Mouse (Mus musculus): ENCODE results near the gene Kcnmb2. TPM values are rescaled to one million over a fixed set of nuclear protein-coding genes. Genes with fewer than 3 reads are reported as not detected.

The Kcnmb2 gene
- polyA plus RNA-seq, 1 experiment from 2014 or later, result 5.6 TPM

GRCm38 (mm10) chr3:31982444-31982843, 80.1 kb downstream of the Kcnmb2 start:
- Histone ChIP-seq H3K36me3 (ENCODE audit: control insufficient read depth, insufficient read depth) (no peaks in the 10 kb centered on the region), H3K4me2 (ENCODE audit: low read length) (no peak overlapping the region), H3K27ac (ENCODE audit: low read length) (no peak overlapping the region), H3K4me1 (replicated peaks; ENCODE audit: control insufficient read depth, insufficient read depth, low read length) (peaks cover 6% of the 10 kb centered on the region), H3K27me3 (replicated peaks; ENCODE audit: control insufficient read depth, insufficient read depth, low read length) (no peaks in the 10 kb centered on the region), H3K9ac (replicated peaks; ENCODE audit: low read depth, low read length) (no peak overlapping the region), H3K9me3 (ENCODE audit: control insufficient read depth, low read length) (no peaks in the 10 kb centered on the region), H3K4me3 (replicated peaks; ENCODE audit: low read length) (no peak overlapping the region)
- peak; percentile 71; the same call in 1 of the 2 replicates for ATAC-seq
- 33% methylated on average over 5 of the region's 5 CpGs for WGBS

DNA sequence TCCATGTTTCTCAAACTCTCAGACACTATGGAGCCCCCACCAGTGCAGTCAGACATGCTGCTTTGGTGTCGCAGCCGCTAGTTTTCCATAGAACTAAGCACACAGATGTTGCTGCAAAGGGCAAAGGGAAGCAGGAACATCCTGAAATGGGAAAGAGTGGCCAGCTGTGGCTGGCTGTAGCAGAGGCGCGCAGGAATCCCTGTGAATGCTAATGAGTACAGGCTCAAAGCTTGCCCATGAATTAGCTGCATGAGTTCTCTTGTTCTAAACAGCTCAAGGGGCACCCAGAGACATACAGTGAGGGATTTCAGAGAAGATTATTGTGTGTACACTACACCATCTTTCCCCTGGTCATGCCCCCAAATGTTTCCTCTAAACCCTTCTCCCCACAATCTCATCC, 82.8 kb downstream of the Kcnmb2 start:
- WGBS, result 65% methylated on average over 4 of the region's 4 CpGs
- Histone ChIP-seq H3K36me3 (ENCODE audit: control insufficient read depth, insufficient read depth) (no peaks in the 10 kb centered on the region), H3K9ac (replicated peaks; ENCODE audit: low read depth, low read length) (no peak overlapping the region), H3K27me3 (replicated peaks; ENCODE audit: control insufficient read depth, insufficient read depth, low read length) (no peaks in the 10 kb centered on the region), H3K9me3 (ENCODE audit: control insufficient read depth, low read length) (no peaks in the 10 kb centered on the region), H3K4me3 (replicated peaks; ENCODE audit: low read length) (no peak overlapping the region), H3K4me2 (ENCODE audit: low read length) (no peak overlapping the region), H3K27ac (ENCODE audit: low read length) (no peak overlapping the region), H3K4me1 (replicated peaks; ENCODE audit: control insufficient read depth, insufficient read depth, low read length) (peaks cover 6% of the 10 kb centered on the region)
- ATAC-seq, result peak; percentile 12; the same call in 1 of the 2 replicates

- H3K36me3 ChIP-seq (ENCODE audit: control insufficient read depth, insufficient read depth), result no peaks in the 10 kb centered on the region
- no peak overlapping the region for H3K9ac ChIP-seq (replicated peaks; ENCODE audit: low read depth, low read length)
- no peak overlapping the region for H3K4me3 ChIP-seq (replicated peaks; ENCODE audit: low read length)
- ATAC-seq, result no peak
- H3K4me2 ChIP-seq (ENCODE audit: low read length), result no peak overlapping the region
- H3K27ac ChIP-seq (ENCODE audit: low read length), result no peak overlapping the region
- 83% methylated on average over 5 of the region's 5 CpGs for WGBS
- no peaks in the 10 kb centered on the region for H3K27me3 ChIP-seq (replicated peaks; ENCODE audit: control insufficient read depth, insufficient read depth, low read length)
- no peaks in the 10 kb centered on the region for H3K9me3 ChIP-seq (ENCODE audit: control insufficient read depth, low read length)
- H3K4me1 ChIP-seq (replicated peaks; ENCODE audit: control insufficient read depth, insufficient read depth, low read length), result no peaks in the 10 kb centered on the region
These were observed 89.3 kb downstream of the Kcnmb2 start for GRCm38 (mm10) chr3:31991526-31992045.

- 92% methylated on average over 5 of the region's 5 CpGs for WGBS
- Histone ChIP-seq H3K27me3 (replicated peaks; ENCODE audit: control insufficient read depth, insufficient read depth, low read length) (no peaks in the 10 kb centered on the region), H3K4me1 (replicated peaks; ENCODE audit: control insufficient read depth, insufficient read depth, low read length) (no peaks in the 10 kb centered on the region), H3K9ac (replicated peaks; ENCODE audit: low read depth, low read length) (no peak overlapping the region), H3K4me3 (replicated peaks; ENCODE audit: low read length) (no peak overlapping the region), H3K27ac (ENCODE audit: low read length) (no peak overlapping the region), H3K9me3 (ENCODE audit: control insufficient read depth, low read length) (no peaks in the 10 kb centered on the region), H3K36me3 (ENCODE audit: control insufficient read depth, insufficient read depth) (no peaks in the 10 kb centered on the region), H3K4me2 (ENCODE audit: low read length) (no peak overlapping the region)
- no peak for ATAC-seq
These were observed 109.3 kb downstream of the Kcnmb2 start for GRCm38 (mm10) chr3:32011566-32011965.

DNA sequence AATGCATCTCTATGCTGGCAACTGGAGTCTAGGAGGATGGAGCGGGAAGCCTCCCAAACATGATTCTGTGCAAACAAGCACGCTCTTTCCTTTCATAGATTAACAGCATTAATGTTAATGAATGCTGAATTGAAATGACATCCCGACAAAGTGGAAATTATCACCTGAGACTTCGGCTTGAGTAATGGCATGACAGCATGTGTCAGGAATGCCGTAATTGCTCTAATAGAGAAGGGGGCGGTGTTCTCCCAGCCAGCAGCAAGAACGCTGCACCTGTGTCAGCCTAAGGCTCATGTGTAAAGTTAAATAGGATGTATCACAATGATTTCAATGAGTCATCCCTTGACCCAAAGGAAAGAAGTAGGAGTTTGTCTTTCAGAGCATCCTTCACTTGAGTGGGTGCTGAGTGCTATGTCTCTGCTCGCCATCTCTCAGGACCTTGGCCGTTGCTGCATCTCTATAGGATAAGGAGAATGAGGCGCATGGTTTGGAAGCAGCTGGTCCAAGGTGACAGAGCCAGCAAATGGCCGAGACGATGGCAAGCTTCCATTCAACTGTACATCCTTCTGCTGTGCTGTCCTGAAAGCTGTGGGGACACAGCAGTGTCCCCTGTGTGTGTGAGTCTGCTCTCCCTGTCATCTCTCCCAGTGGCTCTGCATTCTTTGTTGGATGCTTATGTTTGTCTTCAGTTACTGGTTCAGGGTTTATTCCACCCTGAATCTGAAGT, 110.1 kb downstream of the Kcnmb2 start:
- Histone ChIP-seq H3K9ac (replicated peaks; ENCODE audit: low read depth, low read length) (no peak overlapping the region), H3K36me3 (ENCODE audit: control insufficient read depth, insufficient read depth) (no peaks in the 10 kb centered on the region), H3K9me3 (ENCODE audit: control insufficient read depth, low read length) (no peaks in the 10 kb centered on the region), H3K4me2 (ENCODE audit: low read length) (no peak overlapping the region), H3K4me3 (replicated peaks; ENCODE audit: low read length) (no peak overlapping the region), H3K27ac (ENCODE audit: low read length) (no peak overlapping the region), H3K4me1 (replicated peaks; ENCODE audit: control insufficient read depth, insufficient read depth, low read length) (no peaks in the 10 kb centered on the region), H3K27me3 (replicated peaks; ENCODE audit: control insufficient read depth, insufficient read depth, low read length) (no peaks in the 10 kb centered on the region)
- ATAC-seq, result peak; percentile 83
- 71% methylated on average over 12 of the region's 12 CpGs for WGBS

GRCm38 (mm10) chr3:32020981-32021380, 118.7 kb downstream of the Kcnmb2 start:
- Histone ChIP-seq H3K9me3 (ENCODE audit: control insufficient read depth, low read length) (no peaks in the 10 kb centered on the region), H3K4me1 (replicated peaks; ENCODE audit: control insufficient read depth, insufficient read depth, low read length) (no peaks in the 10 kb centered on the region), H3K36me3 (ENCODE audit: control insufficient read depth, insufficient read depth) (no peaks in the 10 kb centered on the region), H3K4me2 (ENCODE audit: low read length) (no peak overlapping the region), H3K27ac (ENCODE audit: low read length) (no peak overlapping the region), H3K4me3 (replicated peaks; ENCODE audit: low read length) (no peak overlapping the region), H3K9ac (replicated peaks; ENCODE audit: low read depth, low read length) (no peak overlapping the region), H3K27me3 (replicated peaks; ENCODE audit: control insufficient read depth, insufficient read depth, low read length) (no peaks in the 10 kb centered on the region)
- 94% methylated on average over 6 of the region's 6 CpGs for WGBS
- ATAC-seq, result no peak

DNA sequence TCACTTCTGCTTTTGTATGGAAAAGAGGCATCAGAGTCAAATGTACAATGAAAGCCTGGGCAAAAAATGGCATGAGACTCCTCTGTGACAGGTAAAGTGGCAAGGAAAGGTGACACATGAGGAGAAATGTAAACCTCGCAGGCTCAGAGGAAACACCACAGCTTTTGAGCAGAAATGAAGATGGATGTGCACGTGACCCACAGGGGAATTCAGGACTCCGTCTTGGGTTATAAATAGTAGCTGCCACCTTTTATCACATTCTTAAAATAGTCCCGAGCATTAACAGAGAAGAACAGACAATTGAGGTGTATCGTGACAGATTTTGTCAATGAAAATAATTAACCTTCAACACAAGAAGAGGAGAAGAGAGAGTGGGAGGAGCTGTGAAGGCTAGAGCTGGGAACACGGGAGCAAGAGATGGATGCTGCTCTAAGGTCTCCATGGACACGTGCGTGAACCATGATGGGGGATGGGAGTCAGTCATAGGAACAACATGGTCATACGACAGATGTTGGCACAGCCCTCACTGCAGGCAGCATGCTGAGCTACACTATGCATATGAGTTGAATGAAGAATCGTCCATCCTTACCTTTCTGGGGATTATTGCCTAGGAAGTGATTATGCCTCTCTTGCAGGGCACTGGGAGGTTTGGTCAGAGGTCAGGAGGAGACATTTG, 127.2 kb downstream of the Kcnmb2 start:
- Histone ChIP-seq H3K36me3 (ENCODE audit: control insufficient read depth, insufficient read depth) (no peaks in the 10 kb centered on the region), H3K27me3 (replicated peaks; ENCODE audit: control insufficient read depth, insufficient read depth, low read length) (no peaks in the 10 kb centered on the region), H3K9me3 (ENCODE audit: control insufficient read depth, low read length) (no peaks in the 10 kb centered on the region), H3K4me2 (ENCODE audit: low read length) (no peak overlapping the region), H3K4me1 (replicated peaks; ENCODE audit: control insufficient read depth, insufficient read depth, low read length) (0 out of 2 replicates have a peak, but pooled peaks cover 2% of the 10 kb centered on the region), H3K9ac (replicated peaks; ENCODE audit: low read depth, low read length) (no peak overlapping the region), H3K4me3 (replicated peaks; ENCODE audit: low read length) (no peak overlapping the region), H3K27ac (ENCODE audit: low read length) (no peak overlapping the region)
- WGBS, result 76% methylated on average over 10 of the region's 10 CpGs
- no peak for ATAC-seq

GRCm38 (mm10) chr3:32032381-32032780, 130.1 kb downstream of the Kcnmb2 start:
- WGBS, result 44% methylated on average over 9 of the region's 9 CpGs
- no peaks in the 10 kb centered on the region for H3K36me3 ChIP-seq (ENCODE audit: control insufficient read depth, insufficient read depth)
- 0 out of 2 replicates have a peak, but pooled peaks cover 2% of the 10 kb centered on the region for H3K4me1 ChIP-seq (replicated peaks; ENCODE audit: control insufficient read depth, insufficient read depth, low read length)
- H3K4me3 ChIP-seq (replicated peaks; ENCODE audit: low read length), result no peak overlapping the region
- no peak overlapping the region for H3K4me2 ChIP-seq (ENCODE audit: low read length)
- no peak overlapping the region for H3K27ac ChIP-seq (ENCODE audit: low read length)
- H3K9ac ChIP-seq (replicated peaks; ENCODE audit: low read depth, low read length), result no peak overlapping the region
- no peaks in the 10 kb centered on the region for H3K27me3 ChIP-seq (replicated peaks; ENCODE audit: control insufficient read depth, insufficient read depth, low read length)
- no peaks in the 10 kb centered on the region for H3K9me3 ChIP-seq (ENCODE audit: control insufficient read depth, low read length)
- no peak; the same call in 1 of the 2 replicates for ATAC-seq

GRCm38 (mm10) chr3:32043814-32044213, 141.5 kb downstream of the Kcnmb2 start:
- Histone ChIP-seq H3K9ac (replicated peaks; ENCODE audit: low read depth, low read length) (no peak overlapping the region), H3K36me3 (ENCODE audit: control insufficient read depth, insufficient read depth) (no peaks in the 10 kb centered on the region), H3K27ac (ENCODE audit: low read length) (no peak overlapping the region), H3K4me2 (ENCODE audit: low read length) (no peak overlapping the region), H3K4me3 (replicated peaks; ENCODE audit: low read length) (no peak overlapping the region), H3K9me3 (ENCODE audit: control insufficient read depth, low read length) (no peaks in the 10 kb centered on the region), H3K27me3 (replicated peaks; ENCODE audit: control insufficient read depth, insufficient read depth, low read length) (no peaks in the 10 kb centered on the region), H3K4me1 (replicated peaks; ENCODE audit: control insufficient read depth, insufficient read depth, low read length) (no peaks in the 10 kb centered on the region)
- 60% methylated on average over 3 of the region's 3 CpGs for WGBS
- peak; percentile 55; the same call in 1 of the 2 replicates for ATAC-seq

Data from forebrain, embryonic 16.5 days (tissue).